Mouse (Mus musculus) hindbrain, embryonic 16.5 days (tissue): ENCODE results near the gene E2f2. TPM values are rescaled to one million over a fixed set of nuclear protein-coding genes. Genes with fewer than 3 reads are reported as not detected.

ENCODE experiments used
- ATAC-seq: fragments of 200-750 bp; cut with Nextera tagmentation; 2 replicates; pipeline ENCODE4 v1.8.0; 2017; ENCODE audit warnings: moderate TSS enrichment, moderate library complexity
- H3K27ac ChIP-seq: fragments of 300-500 bp; sonication (generic); 2 replicates; pipeline ENCODE4 v1.5.1; 2014; ENCODE audit warnings: low read depth, mild to moderate bottlenecking, control low read depth, low read length, moderate library complexity
- H3K27me3 ChIP-seq: fragments of 300-500 bp; sonication (generic); replicated peaks from 2 replicates; pipeline ENCODE4 v1.6.1; 2014; ENCODE audit warnings: low read length; ENCODE audit not compliant: control insufficient read depth, insufficient read depth
- H3K36me3 ChIP-seq: fragments of 300-500 bp; sonication (generic); 2 replicates; pipeline ENCODE4 v1.6.1; 2014; ENCODE audit warnings: mild to moderate bottlenecking, low read length, moderate library complexity, mixed read lengths; ENCODE audit not compliant: control insufficient read depth, insufficient read depth
- H3K4me1 ChIP-seq: fragments of 300-500 bp; sonication (generic); 2 replicates; pipeline ENCODE4 v1.6.1; 2014; ENCODE audit warnings: low read depth, low read length; ENCODE audit not compliant: control insufficient read depth, insufficient read depth
- H3K4me2 ChIP-seq: fragments of 300-500 bp; sonication (generic); 2 replicates; pipeline ENCODE4 v1.6.1; 2014; ENCODE audit warnings: mild to moderate bottlenecking, low read length, control low read depth, moderate library complexity
- H3K4me3 ChIP-seq: fragments of 300-500 bp; sonication (generic); 2 replicates; pipeline ENCODE4 v1.5.1; 2014; ENCODE audit warnings: mild to moderate bottlenecking, low read length, control low read depth, moderate library complexity
- H3K9ac ChIP-seq: fragments of 300-500 bp; sonication (generic); 2 replicates; pipeline ENCODE4 v1.6.1; 2014; ENCODE audit warnings: low read depth, mild to moderate bottlenecking, control low read depth, low read length, moderate library complexity
- H3K9me3 ChIP-seq: fragments of 300-500 bp; sonication (generic); 2 replicates; pipeline ENCODE4 v1.6.1; 2014; ENCODE audit warnings: mild to moderate bottlenecking, low read length, moderate library complexity; ENCODE audit not compliant: control insufficient read depth
- WGBS: fragments of 180-500 bp; shearing (Covaris S2); extraction: QIAGEN DNeasy Blood & Tissue Kit; methylation state at CpG from one replicate; pipeline ENCODE4 v1.1.7; 2014; 5-methylcytosine and 5-hydroxymethylcytosine counted together
- polyA plus RNA-seq: library from polyadenylated mRNA; unstranded; fragments of >200 nt; fragmentation: Nextera tagmentation; extraction: Ambion mirVana; gene quantifications from 2 replicates; pipeline ENCODE4 v1.2.1, GENCODE M21; 2015

E2f2 gene
- polyA plus RNA-seq, 1 experiment from 2014 or later = 3.4 TPM

DNA sequence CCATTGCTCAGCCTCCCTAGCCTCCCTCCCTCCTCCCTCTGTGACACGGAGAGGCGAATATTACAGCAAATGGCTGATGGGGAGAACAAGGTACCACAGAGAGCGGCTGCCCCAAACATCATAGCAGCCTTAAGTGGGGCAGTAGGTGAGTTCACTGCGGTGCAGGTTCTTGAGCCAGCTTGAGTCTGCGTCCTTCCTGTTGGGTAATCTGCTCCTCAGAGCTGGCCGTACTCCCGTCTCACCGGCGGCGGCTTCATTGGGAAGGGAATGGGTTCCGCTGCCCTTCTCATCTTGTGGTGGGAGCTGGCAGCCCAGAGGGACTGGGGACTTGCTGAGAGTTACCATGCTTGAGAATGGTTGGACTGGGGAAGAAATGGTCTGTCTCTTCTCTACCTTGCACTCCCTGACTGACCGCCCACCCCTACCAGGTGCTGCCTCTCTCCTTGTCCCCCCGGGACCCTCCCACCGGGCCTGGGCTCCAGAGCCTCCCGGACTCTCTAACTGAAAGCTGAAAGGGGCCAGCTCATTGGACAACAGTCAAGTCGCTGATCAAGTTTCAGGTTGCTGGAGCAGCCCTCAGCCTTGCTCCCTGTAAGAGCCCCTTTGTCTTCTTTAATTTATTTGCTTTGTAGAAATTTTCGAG is 48.1 kb downstream of the E2f2 start:
- no peaks in the 10 kb centered on the region for H3K9me3 ChIP-seq
- H3K4me3 ChIP-seq = no peak overlapping the region
- no peak overlapping the region for H3K27ac ChIP-seq
- H3K4me1 ChIP-seq = peaks cover 28% of the 10 kb centered on the region
- no peak for ATAC-seq
- H3K27me3 ChIP-seq = no peaks in the 10 kb centered on the region
- H3K36me3 ChIP-seq = no peaks in the 10 kb centered on the region
- H3K9ac ChIP-seq = no peak overlapping the region
- H3K4me2 ChIP-seq = no peak overlapping the region
- 15% methylated on average over 17 of the region's 17 CpGs for WGBS

GRCm38 (mm10) chr4:136223549-136224239 is 51.5 kb downstream of the E2f2 start:
- H3K9ac ChIP-seq = 0 out of 2 replicates have a peak overlapping the region, but pooled peaks have one; percentile 38
- H3K36me3 ChIP-seq = no peaks in the 10 kb centered on the region
- H3K9me3 ChIP-seq = no peaks in the 10 kb centered on the region
- WGBS = 50% methylated on average over 13 of the region's 13 CpGs
- ATAC-seq = peak; percentile 88
- no peak overlapping the region for H3K4me2 ChIP-seq
- H3K27me3 ChIP-seq = no peaks in the 10 kb centered on the region
- H3K4me3 ChIP-seq = no peak overlapping the region
- peaks cover 21% of the 10 kb centered on the region for H3K4me1 ChIP-seq
- H3K27ac ChIP-seq = peak overlapping the region; percentile 69

DNA sequence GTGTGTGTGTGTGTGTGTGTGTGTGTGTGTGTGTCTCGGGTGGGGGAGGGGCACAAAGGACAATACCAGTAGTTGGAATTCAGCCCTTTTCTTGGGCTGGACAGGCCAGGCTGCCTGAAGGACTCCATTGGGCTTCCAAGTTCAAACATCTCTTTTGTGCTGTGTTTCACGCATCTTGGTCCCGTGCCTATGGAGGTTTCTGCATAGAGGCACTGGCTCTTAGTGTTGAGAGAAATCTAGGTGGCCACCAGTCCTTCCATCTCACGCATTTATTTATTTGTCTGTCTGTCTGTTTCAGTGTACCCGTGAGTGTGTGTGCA is 52.0 kb downstream of the E2f2 start:
- no peak overlapping the region for H3K9ac ChIP-seq
- peak overlapping the region; percentile 64 for H3K27ac ChIP-seq
- peak; percentile 70 for ATAC-seq
- H3K4me2 ChIP-seq = no peak overlapping the region
- H3K27me3 ChIP-seq = no peaks in the 10 kb centered on the region
- 44% methylated on average over 4 of the region's 5 CpGs for WGBS
- peaks cover 16% of the 10 kb centered on the region for H3K4me1 ChIP-seq
- H3K4me3 ChIP-seq = no peak overlapping the region
- no peaks in the 10 kb centered on the region for H3K9me3 ChIP-seq
- no peaks in the 10 kb centered on the region for H3K36me3 ChIP-seq

DNA sequence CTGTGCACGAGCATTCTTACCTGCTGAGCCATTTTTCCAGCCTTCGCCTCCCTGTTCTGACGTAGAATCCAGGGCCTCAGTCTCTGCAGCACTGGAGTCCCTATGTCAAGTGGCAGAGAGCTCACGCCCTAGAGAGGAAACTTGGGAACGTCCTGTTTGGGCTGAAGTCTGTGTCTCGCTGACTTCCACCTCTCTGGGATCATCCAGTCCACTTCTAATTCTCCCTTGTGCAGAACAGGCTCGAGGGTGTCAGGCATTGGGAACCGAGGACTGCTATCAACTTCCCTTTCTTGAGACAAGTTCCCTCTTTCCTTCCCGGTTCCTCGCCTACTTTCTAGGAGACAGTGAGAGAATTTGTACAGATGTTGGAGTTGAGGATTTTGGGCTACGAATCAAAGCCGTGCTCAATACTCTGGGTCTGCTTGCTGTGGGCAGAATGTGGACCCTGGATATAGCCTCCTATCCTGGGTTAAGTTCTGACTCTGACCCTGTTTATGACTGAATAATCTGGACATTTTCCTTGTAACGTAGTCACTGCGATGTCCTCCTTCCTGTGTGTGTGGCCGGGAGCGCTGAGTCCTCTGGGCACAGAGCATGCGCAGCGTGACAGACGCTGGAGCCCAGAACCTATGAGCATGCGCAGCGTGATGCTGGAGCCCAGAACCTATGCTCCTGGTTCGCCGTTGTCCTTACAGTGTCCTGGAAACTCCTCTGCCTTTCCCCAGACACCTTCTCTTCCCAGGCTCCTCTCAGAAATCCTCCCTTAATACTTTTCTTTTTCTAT is 52.7 kb downstream of the E2f2 start:
- Histone ChIP-seq H3K4me3 (no peak overlapping the region), H3K27ac (peak overlapping the region; percentile 64), H3K27me3 (no peaks in the 10 kb centered on the region), H3K9me3 (no peaks in the 10 kb centered on the region), H3K4me1 (peaks cover 15% of the 10 kb centered on the region), H3K9ac (no peak overlapping the region), H3K4me2 (no peak overlapping the region), H3K36me3 (no peaks in the 10 kb centered on the region)
- 79% methylated on average over 23 of the region's 23 CpGs for WGBS
- no peak for ATAC-seq

DNA sequence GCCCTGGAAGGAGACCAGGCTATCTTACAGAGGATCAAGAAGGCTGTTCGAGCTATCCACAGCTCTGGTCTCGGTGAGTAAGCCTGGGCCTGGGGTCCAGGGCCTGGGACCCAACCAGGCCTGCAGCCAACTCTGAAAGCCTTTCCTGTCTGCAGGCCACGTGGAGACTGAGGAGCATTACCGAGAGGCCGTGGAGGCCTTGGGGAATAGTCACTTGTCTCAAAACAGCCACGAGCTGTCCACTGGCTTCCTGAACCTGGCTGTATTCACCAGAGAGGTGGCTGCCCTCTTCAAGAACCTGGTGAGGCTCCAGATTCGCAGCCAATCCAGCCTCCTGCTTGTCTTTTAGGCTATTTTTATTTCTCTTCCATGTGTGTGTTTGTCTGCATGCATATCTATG is 55.2 kb downstream of the E2f2 start:
- ATAC-seq = no peak
- no peak overlapping the region for H3K27ac ChIP-seq
- no peaks in the 10 kb centered on the region for H3K27me3 ChIP-seq
- H3K36me3 ChIP-seq = no peaks in the 10 kb centered on the region
- no peak overlapping the region for H3K4me2 ChIP-seq
- no peak overlapping the region for H3K4me3 ChIP-seq
- WGBS = 78% methylated on average over 7 of the region's 7 CpGs
- no peaks in the 10 kb centered on the region for H3K9me3 ChIP-seq
- H3K9ac ChIP-seq = no peak overlapping the region
- H3K4me1 ChIP-seq = peaks cover 15% of the 10 kb centered on the region

DNA sequence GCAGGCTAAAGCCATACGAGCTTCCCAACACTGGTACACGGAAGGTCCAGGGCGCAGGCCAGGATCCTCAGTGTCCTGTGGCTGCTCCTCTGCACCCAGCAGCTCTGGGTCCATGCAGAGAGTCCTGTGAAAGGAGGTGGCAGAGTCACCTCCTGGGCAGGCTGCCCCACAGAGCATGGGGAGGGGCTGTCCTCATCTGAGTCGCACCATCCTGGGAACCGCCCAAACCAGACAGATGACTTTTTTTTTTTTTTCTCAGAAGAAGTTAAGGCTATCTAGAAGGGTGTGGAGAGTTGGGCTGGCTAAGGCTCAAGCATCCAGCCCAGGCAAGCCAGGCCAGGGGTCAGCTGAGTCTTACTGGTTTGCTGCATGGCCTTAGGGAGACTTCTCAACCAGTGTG is 56.4 kb downstream of the E2f2 start:
- WGBS = 81% methylated on average over 5 of the region's 5 CpGs
- H3K4me3 ChIP-seq = no peak overlapping the region
- ATAC-seq = no peak

DNA sequence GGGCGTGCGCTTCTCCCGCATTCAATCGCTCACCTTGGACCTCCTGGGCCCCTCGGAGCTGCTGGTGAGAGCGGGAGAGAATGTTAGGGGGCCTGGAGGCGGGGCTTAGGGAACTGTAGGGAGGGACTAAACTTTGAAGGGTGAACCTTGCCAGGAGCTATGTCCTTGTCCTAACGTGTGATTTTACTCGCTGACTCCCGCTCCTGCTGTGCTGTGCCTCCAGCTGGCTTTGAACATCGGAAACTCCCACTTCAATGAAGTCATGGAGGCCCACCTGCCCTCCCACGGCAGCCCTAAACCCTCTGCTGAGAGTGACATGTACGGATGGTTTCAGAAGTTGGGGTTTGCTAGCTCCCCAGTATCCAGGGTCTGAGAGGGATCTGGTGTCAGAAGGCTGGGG is 66.5 kb downstream of the E2f2 start:
- H3K9ac ChIP-seq = no peak overlapping the region
- 24% methylated on average over 12 of the region's 13 CpGs for WGBS
- H3K27ac ChIP-seq = no peak overlapping the region
- no peak overlapping the region for H3K4me3 ChIP-seq
- no peaks in the 10 kb centered on the region for H3K36me3 ChIP-seq
- no peak for ATAC-seq
- peaks cover 3% of the 10 kb centered on the region for H3K27me3 ChIP-seq
- H3K4me1 ChIP-seq = no peaks in the 10 kb centered on the region
- H3K9me3 ChIP-seq = no peaks in the 10 kb centered on the region
- no peak overlapping the region for H3K4me2 ChIP-seq

More for the DNA sequence above, 56.4 kb downstream of the E2f2 start:
- Histone ChIP-seq H3K27ac (no peak overlapping the region), H3K27me3 (no peaks in the 10 kb centered on the region), H3K9me3 (no peaks in the 10 kb centered on the region), H3K36me3 (no peaks in the 10 kb centered on the region), H3K4me1 (peaks cover 11% of the 10 kb centered on the region), H3K9ac (no peak overlapping the region), H3K4me2 (no peak overlapping the region)

DNA sequence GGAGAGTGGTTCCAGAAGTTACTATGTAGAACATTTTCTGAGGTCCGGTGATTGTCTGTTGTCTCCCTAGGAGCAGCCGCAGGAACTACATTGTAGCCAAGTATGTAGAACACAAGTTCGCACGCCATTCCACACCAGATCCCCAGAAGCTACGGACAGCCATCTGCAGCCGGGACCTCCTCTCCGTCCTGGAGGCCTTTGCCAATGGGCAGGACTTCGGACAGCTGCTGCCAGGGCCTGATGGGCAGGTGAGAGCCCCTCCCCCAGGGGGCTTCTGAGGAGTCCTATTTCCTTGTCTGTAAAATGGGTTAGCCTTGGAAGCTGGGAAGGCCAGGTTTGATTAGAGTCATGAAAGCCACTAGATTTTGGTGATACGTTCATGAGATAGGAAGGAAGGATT is 66.9 kb downstream of the E2f2 start:
- peaks cover 7% of the 10 kb centered on the region for H3K27me3 ChIP-seq

GRCm38 (mm10) chr4:136239622-136240021 is 67.4 kb downstream of the E2f2 start:
- Histone ChIP-seq H3K36me3 (0 out of 2 replicates have a peak, but pooled peaks cover 2% of the 10 kb centered on the region), H3K4me3 (no peak overlapping the region), H3K9me3 (no peaks in the 10 kb centered on the region), H3K4me1 (no peaks in the 10 kb centered on the region), H3K4me2 (no peak overlapping the region), H3K9ac (no peak overlapping the region), H3K27me3 (peaks cover 9% of the 10 kb centered on the region), H3K27ac (no peak overlapping the region)
- 21% methylated on average over 8 of the region's 8 CpGs for whole genome bisulfite sequencing
- no peak for ATAC-seq

More for the DNA sequence above, 66.9 kb downstream of the E2f2 start:
- Histone ChIP-seq H3K36me3 (0 out of 2 replicates have a peak, but pooled peaks cover 2% of the 10 kb centered on the region), H3K9me3 (no peaks in the 10 kb centered on the region), H3K9ac (no peak overlapping the region), H3K27ac (no peak overlapping the region), H3K4me3 (no peak overlapping the region), H3K4me2 (no peak overlapping the region), H3K4me1 (no peaks in the 10 kb centered on the region)
- 74% methylated on average over 9 of the region's 9 CpGs for WGBS
- no peak for ATAC-seq
